Mouse (Mus musculus): ENCODE data around the gene Bola1. TPM values are rescaled to one million over a fixed set of nuclear protein-coding genes. Genes with fewer than 3 reads are reported as not detected.
A peak's percentile ranks its signal among the peaks of the same experiment; 100 is the strongest.
"Not testable (repeated sequence)": the region's sequence is repeated elsewhere in the genome, so short reads cannot be mapped to it uniquely, and the experiment has no call there.

Gene Bola1
- polyA plus RNA-seq, 1 experiment: 61.3 TPM

DNA sequence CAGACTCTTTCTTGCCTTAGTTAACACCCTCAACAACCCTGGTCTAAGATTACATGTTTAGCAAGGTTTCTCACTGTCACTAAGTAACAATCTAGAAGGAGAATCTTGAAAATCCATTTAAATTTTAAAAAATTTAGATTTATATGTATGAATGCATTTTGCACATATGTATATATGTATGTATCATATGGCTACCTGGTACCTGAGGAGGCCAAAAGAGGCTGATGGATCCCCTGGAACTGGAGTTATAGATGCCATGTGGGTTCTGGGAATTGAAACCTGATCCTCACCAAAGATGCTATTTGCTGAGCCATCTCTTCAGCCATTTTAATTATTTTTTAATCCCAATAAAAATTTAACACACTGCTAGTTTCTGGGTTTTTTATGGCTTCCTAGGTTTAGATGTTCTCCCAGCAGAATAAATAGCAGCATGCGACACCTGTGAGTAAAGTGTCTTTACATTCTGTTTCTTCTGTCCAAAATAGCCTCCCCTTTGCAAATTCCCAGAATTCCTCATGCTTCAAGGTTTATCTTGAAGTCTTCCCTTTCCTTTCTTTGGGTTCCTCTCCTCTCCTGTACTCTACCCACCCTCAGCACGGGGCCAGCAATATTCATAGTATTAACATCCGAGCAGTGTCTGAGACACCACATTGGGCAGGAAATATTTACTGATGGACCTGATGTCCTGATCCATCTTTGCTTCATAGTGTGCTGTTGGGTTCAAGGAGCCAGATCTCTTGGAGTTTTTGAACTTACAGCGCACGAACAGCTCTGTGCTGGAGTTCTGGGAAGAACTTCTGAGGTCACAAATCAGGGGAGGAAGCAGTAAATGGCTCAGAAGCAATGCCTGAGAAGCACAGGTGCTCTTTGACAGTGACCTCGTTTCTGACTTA lies 28.9 kb upstream of the Bola1 start:
- 60% methylated on average over 6 of the region's 6 CpGs for WGBS
- TF ChIP-seq CTCF (IDR thresholded peaks at IDR 0.05; ENCODE audit: insufficient read depth, low read length) (no peak), POLR2A (IDR thresholded peaks at IDR 0.05; ENCODE audit: borderline replicate concordance, extremely low read depth, low read depth, low read length) (no peak)

DNA sequence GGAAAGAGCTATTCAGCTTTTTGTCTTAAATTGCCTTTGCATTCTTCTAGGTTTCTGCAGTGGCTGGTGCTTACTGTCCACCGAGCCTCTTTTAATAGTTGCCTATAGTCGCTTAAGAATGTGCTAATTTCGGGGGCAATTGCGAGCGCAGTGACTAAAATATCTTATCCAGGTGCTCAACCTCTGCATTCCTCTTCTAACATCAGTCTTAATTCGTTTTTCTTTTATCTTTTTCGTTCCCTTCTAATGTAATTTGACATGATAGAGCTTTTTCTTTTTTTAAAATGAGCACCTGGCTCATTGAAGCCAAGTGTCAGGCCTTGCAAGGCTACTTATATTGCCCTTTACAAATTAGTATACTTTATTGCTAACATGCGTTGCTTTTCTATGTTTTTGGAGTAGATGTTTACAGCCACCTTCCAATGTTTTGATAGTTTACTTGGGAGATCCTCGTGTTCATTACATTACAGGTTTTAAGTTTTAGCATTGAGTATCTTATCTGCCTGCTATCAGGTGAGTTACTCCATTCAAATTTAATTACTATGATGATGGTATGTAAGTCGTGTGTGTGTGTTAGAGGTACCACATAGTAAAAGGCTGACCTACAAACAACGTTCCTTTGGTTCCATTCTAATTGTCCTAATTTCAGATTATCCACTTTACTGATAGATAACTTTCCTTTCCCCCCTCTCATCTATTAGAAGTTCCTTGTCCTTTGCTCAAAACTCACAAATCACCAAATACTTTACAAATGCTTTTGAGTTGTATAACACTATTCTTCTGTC lies 28.0 kb upstream of the Bola1 start:
- DNase-seq: no peak
- no peak for TF ChIP-seq POLR2A (IDR thresholded peaks at IDR 0.05; ENCODE audit: borderline replicate concordance, extremely low read depth, low read depth, low read length)
- TF ChIP-seq CTCF (IDR thresholded peaks at IDR 0.05; ENCODE audit: insufficient read depth, low read length): no peak
- Histone ChIP-seq H3K4me3 (replicated peaks; ENCODE audit: extremely low read depth, low read depth, low read length) (no peak overlapping the region), H3K4me1 (ENCODE audit: control insufficient read depth, insufficient read depth, low read length) (peaks cover 13% of the 10 kb centered on the region)
- 43% methylated on average over 11 of the region's 11 CpGs for WGBS

More for the DNA sequence above, 28.9 kb upstream of the Bola1 start:
- peaks cover 10% of the 10 kb centered on the region for H3K4me1 ChIP-seq (ENCODE audit: control insufficient read depth, insufficient read depth, low read length)
- no peak for DNase-seq
- no peak overlapping the region for H3K4me3 ChIP-seq (replicated peaks; ENCODE audit: extremely low read depth, low read depth, low read length)

DNA sequence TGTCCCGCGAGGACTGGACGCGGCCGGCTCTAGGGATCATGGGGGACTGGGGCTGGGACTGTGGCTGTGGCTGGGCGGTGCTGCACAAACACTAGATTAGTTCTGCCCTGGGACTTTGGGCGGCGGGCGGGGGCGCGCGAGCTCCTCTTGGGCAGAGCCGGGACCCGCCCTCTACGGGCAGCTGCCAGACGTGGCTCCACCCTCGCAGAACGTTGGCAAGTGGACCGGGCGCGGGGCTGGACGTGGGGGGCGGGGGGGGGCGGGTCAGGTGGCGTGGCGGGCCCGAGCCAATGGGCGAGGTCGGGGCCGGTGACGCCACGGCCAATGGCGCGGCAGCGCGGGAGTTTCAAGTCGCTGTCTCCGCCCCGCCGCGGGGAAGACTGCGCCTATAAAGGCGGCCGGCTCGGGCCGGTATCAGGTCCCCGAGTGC lies 26.9 kb upstream of the Bola1 start, which contains the start of gene Hist2h3c1:
Gene Hist2h3c1 (plus strand): TSS at position 259 of the 430 bp plus-strand sequence.
- WGBS: 0% methylated on average over 12 of the region's 47 CpGs
- Histone ChIP-seq H3K4me1 (ENCODE audit: control insufficient read depth, insufficient read depth, low read length) (peaks cover 13% of the 10 kb centered on the region), H3K4me3 (replicated peaks; ENCODE audit: extremely low read depth, low read depth, low read length) (peak within 1 kb of the TSS; percentile 56)
- DNase-seq: not testable (repeated sequence)

DNA sequence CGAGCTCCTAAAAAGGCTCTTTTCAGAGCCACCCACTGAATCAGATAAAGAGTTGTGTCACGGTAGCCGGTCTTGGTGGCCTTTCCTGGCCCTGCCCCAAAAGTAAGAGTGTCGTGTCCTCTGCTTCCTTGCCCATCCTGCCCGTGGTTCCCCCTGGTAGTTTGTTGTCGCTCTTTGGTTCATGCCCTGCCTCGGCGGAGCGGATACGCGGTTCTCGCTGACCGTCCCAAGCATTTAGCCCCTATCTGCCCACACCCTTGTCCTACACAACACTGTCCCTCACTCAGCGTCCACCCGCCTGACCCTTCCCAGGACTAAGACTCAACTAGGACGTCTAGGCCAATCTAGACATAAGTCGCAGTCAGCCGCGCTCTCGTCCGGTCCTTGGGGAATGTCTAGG lies 26.5 kb upstream of the Bola1 start:
- H3K4me1 ChIP-seq (ENCODE audit: control insufficient read depth, insufficient read depth, low read length): peaks cover 13% of the 10 kb centered on the region
- WGBS: 0% methylated on average over 12 of the region's 21 CpGs
- peak; percentile 28; the same call in 1 of the 2 replicates for TF ChIP-seq POLR2A (IDR thresholded peaks at IDR 0.05; ENCODE audit: borderline replicate concordance, extremely low read depth, low read depth, low read length)
- not testable (repeated sequence) for DNase-seq
- peak overlapping the region; percentile 56 for H3K4me3 ChIP-seq (replicated peaks; ENCODE audit: extremely low read depth, low read depth, low read length)

DNA sequence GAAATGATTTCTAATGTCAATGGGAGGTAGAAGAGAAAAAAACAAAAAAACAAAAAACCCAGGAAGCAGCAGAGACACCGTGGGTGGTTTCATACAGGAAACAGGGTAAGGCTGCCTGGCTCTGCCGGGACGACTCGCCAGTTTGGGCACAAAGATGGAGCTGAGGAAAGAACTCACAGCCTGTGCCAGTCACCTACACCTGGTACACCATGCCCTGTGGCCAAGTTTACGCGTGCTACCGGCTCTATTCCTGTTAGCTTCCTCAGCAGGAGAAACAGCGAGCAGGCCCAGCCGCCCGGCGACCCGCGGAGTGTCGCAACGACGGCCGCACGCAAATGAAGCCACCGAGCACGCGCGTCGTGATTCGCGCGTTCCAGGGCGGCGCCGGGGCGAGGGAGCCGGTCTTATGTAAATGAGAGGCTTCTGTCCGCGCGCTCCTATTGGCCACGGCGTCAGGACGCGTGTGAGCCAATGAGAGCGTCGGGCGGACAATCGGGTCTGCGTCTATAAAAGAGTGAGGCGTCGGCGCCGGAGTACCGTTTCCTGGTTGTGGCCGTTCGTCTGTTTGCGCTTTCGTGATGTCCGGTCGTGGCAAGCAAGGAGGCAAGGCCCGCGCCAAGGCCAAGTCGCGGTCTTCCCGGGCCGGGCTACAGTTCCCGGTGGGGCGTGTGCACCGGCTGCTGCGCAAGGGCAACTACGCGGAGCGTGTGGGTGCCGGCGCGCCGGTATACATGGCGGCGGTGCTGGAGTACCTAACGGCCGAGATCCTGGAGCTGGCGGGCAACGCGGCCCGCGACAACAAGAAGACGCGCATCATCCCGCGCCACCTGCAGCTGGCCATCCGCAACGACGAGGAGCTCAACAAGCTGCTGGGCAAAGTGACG lies 25.7 kb upstream of the Bola1 start, which contains the start of gene Hist2h2aa1:
Gene Hist2h2aa1 (plus strand): TSS at position 495 of the 884 bp plus-strand sequence.
- peak; percentile 90 for DNase-seq
- peaks cover 13% of the 10 kb centered on the region for H3K4me1 ChIP-seq (ENCODE audit: control insufficient read depth, insufficient read depth, low read length)
- peak within 1 kb of the TSS; percentile 91 for H3K4me3 ChIP-seq (replicated peaks; ENCODE audit: extremely low read depth, low read depth, low read length)
- WGBS: under 1% methylated on average over 45 of the region's 88 CpGs
- peak; percentile 96 for TF ChIP-seq POLR2A (IDR thresholded peaks at IDR 0.05; ENCODE audit: borderline replicate concordance, extremely low read depth, low read depth, low read length)

DNA sequence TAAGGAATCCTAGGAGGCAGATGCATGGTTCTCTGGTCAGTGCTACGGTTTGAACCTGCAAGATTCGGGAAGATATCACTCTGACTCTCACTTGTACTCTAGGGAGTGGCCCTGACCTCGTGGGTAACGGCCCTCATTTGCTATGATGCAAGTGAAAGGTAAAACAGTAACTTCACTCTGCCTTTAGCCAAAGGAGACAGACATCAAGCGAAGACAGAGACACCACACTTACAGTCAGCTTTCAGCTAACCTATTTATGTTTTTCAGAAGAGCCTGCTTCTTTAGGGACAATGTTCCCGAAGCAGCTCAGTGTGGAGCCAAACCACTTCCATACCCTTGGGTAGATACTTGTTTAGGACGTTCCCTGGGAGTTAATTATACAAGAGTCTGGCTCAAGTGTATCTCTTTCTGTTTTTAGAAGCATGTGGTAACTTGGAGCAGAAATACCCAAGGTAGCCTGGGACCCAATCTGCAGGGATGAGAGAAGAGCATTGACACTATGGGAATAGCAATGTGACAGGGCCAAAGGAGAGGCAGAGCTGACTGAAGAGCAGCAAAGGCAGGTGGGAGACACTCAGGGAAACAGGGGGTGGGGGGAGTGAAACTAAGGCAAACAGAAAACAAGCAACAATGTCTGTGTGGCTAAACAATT lies 24.5 kb upstream of the Bola1 start:
- DNase-seq: no peak
- H3K4me1 ChIP-seq (ENCODE audit: control insufficient read depth, insufficient read depth, low read length): peaks cover 13% of the 10 kb centered on the region
- no peak for TF ChIP-seq POLR2A (IDR thresholded peaks at IDR 0.05; ENCODE audit: borderline replicate concordance, extremely low read depth, low read depth, low read length)
- no peak for TF ChIP-seq CTCF (IDR thresholded peaks at IDR 0.05; ENCODE audit: insufficient read depth, low read length)
- peak overlapping the region; percentile 91 for H3K4me3 ChIP-seq (replicated peaks; ENCODE audit: extremely low read depth, low read depth, low read length)
- WGBS: 64% methylated on average over 7 of the region's 7 CpGs

DNA sequence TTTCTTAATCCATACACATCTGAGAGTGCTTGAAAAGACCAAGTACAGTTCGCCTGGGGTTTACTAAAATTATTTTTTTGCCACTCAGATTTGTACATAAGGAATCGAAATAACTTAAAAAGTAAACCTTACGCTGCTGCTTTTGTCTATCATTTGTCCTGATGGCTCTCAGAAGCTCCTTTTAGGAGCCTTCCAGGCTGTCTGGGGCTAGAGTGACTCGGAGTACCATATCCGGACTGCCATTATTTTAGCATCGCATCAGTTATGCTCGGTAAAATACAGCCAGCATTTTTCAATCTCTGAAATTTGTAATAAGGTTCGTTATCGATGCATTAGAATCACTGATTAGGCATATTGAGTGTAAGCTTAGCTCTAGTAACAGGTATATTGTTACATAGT lies 21.3 kb upstream of the Bola1 start:
- no peak overlapping the region for H3K4me3 ChIP-seq (replicated peaks; ENCODE audit: extremely low read depth, low read depth, low read length)

DNA sequence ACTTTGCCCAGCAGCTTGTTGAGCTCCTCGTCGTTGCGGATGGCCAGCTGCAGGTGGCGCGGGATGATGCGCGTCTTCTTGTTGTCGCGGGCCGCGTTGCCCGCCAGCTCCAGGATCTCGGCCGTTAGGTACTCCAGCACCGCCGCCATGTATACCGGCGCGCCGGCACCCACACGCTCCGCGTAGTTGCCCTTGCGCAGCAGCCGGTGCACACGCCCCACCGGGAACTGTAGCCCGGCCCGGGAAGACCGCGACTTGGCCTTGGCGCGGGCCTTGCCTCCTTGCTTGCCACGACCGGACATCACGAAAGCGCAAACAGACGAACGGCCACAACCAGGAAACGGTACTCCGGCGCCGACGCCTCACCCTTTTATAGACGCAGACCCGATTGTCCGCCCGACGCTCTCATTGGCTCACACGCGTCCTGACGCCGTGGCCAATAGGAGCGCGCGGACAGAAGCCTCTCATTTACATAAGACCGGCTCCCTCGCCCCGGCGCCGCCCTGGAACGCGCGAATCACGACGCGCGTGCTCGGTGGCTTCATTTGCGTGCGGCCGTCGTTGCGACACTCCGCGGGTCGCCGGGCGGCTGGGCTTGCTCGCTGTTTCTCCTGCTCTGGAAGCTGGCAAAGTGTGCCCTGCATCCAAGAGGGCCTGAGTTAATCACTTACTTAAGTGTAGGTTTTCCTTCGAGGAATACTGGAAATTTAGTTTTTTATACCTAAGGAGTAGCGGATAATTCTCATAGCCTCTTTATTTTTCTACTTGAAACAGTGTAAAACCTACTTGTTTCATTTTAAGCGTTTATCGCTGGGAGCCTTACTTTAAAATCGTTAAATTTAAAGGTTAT lies 20.7 kb upstream of the Bola1 start, which contains the start of gene Hist2h2aa2:
Gene Hist2h2aa2 (minus strand): TSS at position 328 of the 850 bp plus-strand sequence.
- TF ChIP-seq POLR2A (IDR thresholded peaks at IDR 0.05; ENCODE audit: borderline replicate concordance, extremely low read depth, low read depth, low read length): peak; percentile 53; the same call in 1 of the 2 replicates
- peak within 1 kb of the TSS; percentile 54 for H3K4me3 ChIP-seq (replicated peaks; ENCODE audit: extremely low read depth, low read depth, low read length)
- WGBS: 3% methylated on average over 32 of the region's 85 CpGs
- H3K4me1 ChIP-seq (ENCODE audit: control insufficient read depth, insufficient read depth, low read length): peaks cover 18% of the 10 kb centered on the region
- DNase-seq: peak; percentile 100

More for the DNA sequence above, 21.3 kb upstream of the Bola1 start:
- no peak for TF ChIP-seq CTCF (IDR thresholded peaks at IDR 0.05; ENCODE audit: insufficient read depth, low read length)
- TF ChIP-seq POLR2A (IDR thresholded peaks at IDR 0.05; ENCODE audit: borderline replicate concordance, extremely low read depth, low read depth, low read length): no peak
- 73% methylated on average over 9 of the region's 9 CpGs for WGBS
- H3K4me1 ChIP-seq (ENCODE audit: control insufficient read depth, insufficient read depth, low read length): peaks cover 18% of the 10 kb centered on the region
- DNase-seq: no peak

Data from lung, adult 2 months (tissue).